Mouse (Mus musculus) ES-E14 (cell line): Measurements from ENCODE around the gene Adcy5. TPM values are rescaled to one million over a fixed set of nuclear protein-coding genes. Genes with fewer than 3 reads are reported as not detected.

ENCODE experiments used
- DNase-seq: peaks from one replicate; pipeline ENCODE4 v3.0.0-alpha.2; 2013; ENCODE audit warnings: low read depth, low spot score
- H3K27ac ChIP-seq: 2 replicates; pipeline ENCODE4 v1.5.1; 2012; ENCODE audit warnings: low read depth, mild to moderate bottlenecking, low read length, moderate library complexity, mixed read lengths; ENCODE audit not compliant: poor library complexity, insufficient read depth, severe bottlenecking
- H3K36me3 ChIP-seq: 2 replicates; pipeline ENCODE4 v1.6.1; 2012; ENCODE audit warnings: mild to moderate bottlenecking, low read length, moderate library complexity, mixed read lengths; ENCODE audit not compliant: control insufficient read depth, poor library complexity, insufficient read depth, severe bottlenecking
- H3K4me1 ChIP-seq, 2 experiments: fragments of 150-350 bp in 1 of 2; sonication (generic) in 1 of 2; 2 replicates each; pipeline ENCODE4 v1.6.1; 2012; ENCODE audit warnings: low read length in 2 of 2, mild to moderate bottlenecking in 1 of 2, mixed read lengths in 1 of 2; ENCODE audit not compliant: control insufficient read depth in 2 of 2, insufficient read depth in 2 of 2, poor library complexity in 1 of 2
- H3K4me3 ChIP-seq, 2 experiments: fragments of 150-350 bp in 1 of 2; sonication (generic) in 1 of 2; 2 replicates each; pipeline ENCODE4 v1.5.1; 2012; ENCODE audit warnings: low read length in 2 of 2, low read depth in 1 of 2, mild to moderate bottlenecking in 1 of 2, mixed read lengths in 1 of 2; ENCODE audit not compliant: insufficient read depth in 1 of 2, poor library complexity in 1 of 2, severe bottlenecking in 1 of 2
- H3K9ac ChIP-seq: 2 replicates; pipeline ENCODE4 v1.6.1; 2012; ENCODE audit warnings: low read depth, mild to moderate bottlenecking, low read length, mixed read lengths; ENCODE audit not compliant: poor library complexity, insufficient read depth, severe bottlenecking
- H3K9me3 ChIP-seq: fragments of 150-350 bp; sonication (generic); 2 replicates; pipeline ENCODE4 v1.6.1; 2012; ENCODE audit warnings: low read depth, mild to moderate bottlenecking, low read length; ENCODE audit not compliant: control insufficient read depth, insufficient read depth
- CHD2 ChIP-seq: IDR thresholded peaks from 2 replicates; pipeline ENCODE4 v1.6.1; 2014; ENCODE audit warnings: mild to moderate bottlenecking, low read depth, low read length, inconsistent platforms
- HCFC1 ChIP-seq: IDR thresholded peaks from 2 replicates; pipeline ENCODE4 v1.6.1; 2012; ENCODE audit warnings: low read length, inconsistent platforms, borderline replicate concordance; ENCODE audit not compliant: insufficient read depth
- MAFK ChIP-seq: IDR thresholded peaks from 2 replicates; pipeline ENCODE4 v1.6.1; 2014; ENCODE audit warnings: mild to moderate bottlenecking, low read depth, low read length, inconsistent platforms; ENCODE audit not compliant: insufficient read depth
- ZC3H11A ChIP-seq: IDR thresholded peaks from 2 replicates; pipeline ENCODE4 v1.6.1; 2012; ENCODE audit warnings: low read depth, mild to moderate bottlenecking, inconsistent platforms, low read length, borderline replicate concordance
- ZNF384 ChIP-seq: IDR thresholded peaks from 2 replicates; pipeline ENCODE4 v1.6.1; 2012; ENCODE audit warnings: low read depth, low read length, inconsistent platforms
- in situ Hi-C, 2 experiments: fragments of 600-800 bp; cut with MboI; formaldehyde crosslinking; loops; one replicate each; pipeline ENCODE4 v1.15.1; 2025; ENCODE audit warnings: low sequenced_read_pairs in 2 of 2, inconsistent platforms in 1 of 2; ENCODE audit not compliant: unreplicated experiment in 2 of 2
- total RNA-seq: library from RNA; depleted of rRNA; stranded (reverse); fragments of 300-350 nt; gene quantifications from 2 replicates; pipeline ENCODE4 v1.2.3, GENCODE M21; 2012

Adcy5 gene
- total RNA-seq, 1 experiment: 0.85 TPM

DNA sequence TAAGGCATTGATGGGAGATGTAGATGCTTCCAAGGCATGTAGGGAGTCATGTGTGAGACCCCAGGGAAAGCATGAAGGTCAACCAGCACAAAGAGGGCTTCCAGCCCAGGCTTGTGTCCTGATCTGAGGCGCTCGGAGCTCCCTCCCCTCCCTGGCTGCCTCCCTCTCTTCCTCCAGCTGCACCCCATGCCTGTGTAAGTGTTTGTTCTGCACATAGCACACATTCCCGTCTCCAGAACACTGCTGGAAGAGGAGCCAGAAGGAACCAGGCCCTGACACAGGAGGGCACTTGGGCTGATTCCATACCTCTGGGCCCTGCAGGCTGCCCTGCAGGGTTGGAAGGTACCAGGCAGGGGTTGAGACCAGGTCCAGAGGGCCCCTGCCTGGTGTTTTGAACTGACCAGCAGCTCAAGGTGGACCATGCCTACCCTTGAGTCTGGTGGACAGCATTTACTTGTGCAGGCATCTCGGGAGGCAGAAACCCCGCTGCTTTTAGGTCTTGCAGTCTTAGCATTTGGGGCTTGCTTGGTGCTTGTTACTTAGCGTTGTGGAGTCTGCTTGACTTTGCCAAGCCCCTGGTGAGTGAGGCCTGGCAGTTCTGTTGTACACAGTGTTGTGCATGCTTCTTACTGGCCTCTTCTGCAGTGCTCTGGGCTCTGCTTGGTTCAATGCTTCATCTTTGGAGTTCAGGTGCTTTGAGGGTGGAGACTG, 45.2 kb downstream of the Adcy5 start:
- Histone ChIP-seq H3K9me3 (no peaks in the 10 kb centered on the region), H3K4me1 (no peaks in the 10 kb centered on the region), H3K27ac (no peak overlapping the region), H3K4me3 (no peak overlapping the region), H3K36me3 (no peaks in the 10 kb centered on the region), H3K9ac (no peak overlapping the region)
- no peak for DNase-seq
- TF ChIP-seq ZC3H11A (no peak), ZNF384 (no peak)
- in situ Hi-C loops: no loop called here

DNA sequence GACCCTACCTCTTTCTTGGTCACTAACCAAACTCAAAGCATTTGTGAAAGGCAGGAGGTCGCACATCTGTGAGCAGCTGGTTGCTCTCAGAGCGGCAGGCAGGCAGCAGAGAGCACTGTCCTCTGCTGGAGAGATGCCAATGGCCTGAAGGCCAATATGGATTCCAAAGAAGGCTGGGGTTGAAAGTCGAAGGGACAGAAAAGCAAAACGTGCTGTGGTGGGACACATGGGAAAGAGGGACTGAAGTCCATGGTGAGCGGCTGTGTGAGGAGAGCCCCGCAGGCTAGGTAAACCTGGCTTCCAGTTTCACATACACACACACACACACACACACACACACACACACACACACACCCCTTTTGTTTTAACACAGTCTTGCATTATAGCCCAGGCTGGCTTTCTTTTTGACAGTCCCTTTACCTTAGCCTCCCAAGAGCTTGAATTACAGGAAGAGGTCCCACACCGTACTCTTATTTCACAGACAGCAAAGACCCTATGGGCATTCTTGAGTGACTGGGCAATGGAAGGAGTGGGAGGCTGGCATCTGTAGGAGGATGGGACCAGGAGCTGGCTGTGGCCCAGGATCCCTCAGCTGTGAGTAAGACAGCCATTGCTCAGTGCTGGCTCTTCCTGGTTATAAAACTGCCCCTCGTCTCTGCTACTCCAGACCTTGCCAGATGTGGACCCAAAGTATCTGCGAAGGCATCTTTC, 45.9 kb downstream of the Adcy5 start:
- H3K9ac ChIP-seq: no peak overlapping the region
- no peaks in the 10 kb centered on the region for H3K4me1 ChIP-seq
- H3K27ac ChIP-seq: no peak overlapping the region
- no peak for DNase-seq
- TF ChIP-seq ZC3H11A (no peak), CHD2 (no peak), ZNF384 (no peak), MAFK (no peak), HCFC1 (no peak)
- H3K4me3 ChIP-seq: no peak overlapping the region
- no peaks in the 10 kb centered on the region for H3K9me3 ChIP-seq
- in situ Hi-C loops: no loop called here
- H3K36me3 ChIP-seq: no peaks in the 10 kb centered on the region

DNA sequence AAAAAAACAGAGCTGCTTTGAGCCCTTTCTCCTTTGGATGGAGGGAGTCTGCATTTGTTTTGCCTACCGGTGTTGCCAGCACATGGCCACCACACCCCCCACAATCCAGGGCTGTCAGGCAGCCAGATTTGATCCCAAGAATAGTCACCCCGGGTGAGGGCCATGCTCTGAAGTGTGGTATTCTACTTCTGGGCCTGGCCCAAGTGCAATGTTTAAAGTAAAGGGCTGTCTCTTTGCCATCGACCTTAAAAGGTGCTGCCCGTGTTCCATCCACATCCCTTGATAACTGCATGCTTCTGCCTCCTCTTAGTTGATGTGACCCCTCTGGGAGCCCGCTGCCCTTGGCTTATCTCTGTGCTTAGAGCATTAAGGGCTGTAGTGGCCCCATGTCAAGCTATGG, 46.6 kb downstream of the Adcy5 start:
- Histone ChIP-seq H3K9me3 (no peaks in the 10 kb centered on the region), H3K27ac (no peak overlapping the region), H3K4me3 (no peak overlapping the region), H3K36me3 (no peaks in the 10 kb centered on the region), H3K4me1 (no peaks in the 10 kb centered on the region), H3K9ac (no peak overlapping the region)
- DNase-seq: no peak
- in situ Hi-C loops: no loop called here
- TF ChIP-seq ZC3H11A (no peak), ZNF384 (no peak), MAFK (no peak), HCFC1 (no peak), CHD2 (no peak)

DNA sequence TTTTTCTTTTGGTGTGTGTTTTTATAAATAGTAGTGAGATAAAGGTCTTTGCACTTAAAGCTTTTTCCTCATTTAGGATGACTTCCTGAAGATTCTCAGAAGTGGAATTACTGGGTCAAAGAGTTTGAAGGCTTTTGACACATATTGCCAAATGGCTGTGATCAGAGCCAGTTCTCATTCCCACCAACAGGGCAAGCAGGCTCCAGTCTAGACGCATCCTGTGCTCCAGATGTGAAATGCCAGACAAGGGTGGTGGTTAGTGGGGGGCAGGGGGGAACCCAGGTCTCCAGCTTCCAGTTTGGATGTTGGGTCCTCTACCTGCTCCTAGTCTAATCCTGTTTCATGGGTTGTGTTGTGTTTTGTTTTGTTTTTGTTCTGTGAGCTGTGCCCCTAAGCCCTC, 48.8 kb downstream of the Adcy5 start:
- DNase-seq: no peak
- Histone ChIP-seq H3K9ac (no peak overlapping the region), H3K27ac (no peak overlapping the region), H3K4me3 (no peak overlapping the region), H3K4me1 (no peaks in the 10 kb centered on the region), H3K9me3 (no peaks in the 10 kb centered on the region), H3K36me3 (no peaks in the 10 kb centered on the region)
- no peak for TF ChIP-seq ZNF384
- no peak for TF ChIP-seq CHD2
- no peak for TF ChIP-seq HCFC1
- no peak for TF ChIP-seq MAFK
- no peak for TF ChIP-seq ZC3H11A
- in situ Hi-C loops: no loop called here
